Mouse (Mus musculus): Measurements from ENCODE around the gene Sgcd. TPM values are rescaled to one million over a fixed set of nuclear protein-coding genes. Genes with fewer than 3 reads are reported as not detected.

The Sgcd gene
- polyA plus RNA-seq, 1 experiment from 2014 or later = 0.14 TPM

DNA sequence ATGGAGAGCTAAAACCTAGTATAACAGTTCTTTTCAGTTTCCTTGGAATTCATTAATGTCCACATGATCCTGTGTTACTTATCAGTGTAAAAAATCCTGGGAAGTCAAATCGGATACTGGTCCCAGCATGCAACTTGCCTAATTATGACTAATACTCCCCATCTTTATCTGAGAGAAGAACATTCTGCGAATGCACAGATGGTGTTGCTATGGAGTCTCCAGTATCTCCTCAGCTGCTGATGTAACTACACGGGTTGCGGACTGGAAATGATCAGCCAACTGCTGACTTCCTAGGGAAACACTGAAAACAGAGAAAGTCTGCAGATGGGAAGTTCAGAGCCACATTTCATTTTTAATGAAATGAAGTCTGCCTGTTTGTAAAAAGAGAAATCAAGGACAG lies 821.4 kb downstream of the Sgcd start:
- 64% methylated on average over 4 of the region's 4 CpGs for WGBS (ENCODE audit: insufficient replicate concordance)

GRCm38 (mm10) chr11:47158089-47158488 lies 830.7 kb downstream of the Sgcd start:
- Histone ChIP-seq H3K36me3 (no peaks in the 10 kb centered on the region), H3K4me3 (replicated peaks) (no peak overlapping the region), H3K4me2 (no peak overlapping the region), H3K4me1 (replicated peaks) (no peaks in the 10 kb centered on the region), H3K9me3 (replicated peaks) (no peaks in the 10 kb centered on the region), H3K27me3 (no peaks in the 10 kb centered on the region), H3K27ac (no peak overlapping the region), H3K9ac (no peak overlapping the region)
- ATAC-seq (ENCODE audit: low read depth) (no peak), DNase-seq (no peak)
- 33% methylated on average over 1 of the region's 1 CpGs for WGBS (ENCODE audit: insufficient replicate concordance)

More for the DNA sequence above, 821.4 kb downstream of the Sgcd start:
- Histone ChIP-seq H3K36me3 (no peaks in the 10 kb centered on the region), H3K27me3 (no peaks in the 10 kb centered on the region), H3K4me3 (replicated peaks) (no peak overlapping the region), H3K9ac (no peak overlapping the region), H3K4me2 (no peak overlapping the region), H3K9me3 (replicated peaks) (no peaks in the 10 kb centered on the region), H3K4me1 (replicated peaks) (no peaks in the 10 kb centered on the region), H3K27ac (no peak overlapping the region)
- DNase-seq (no peak), ATAC-seq (ENCODE audit: low read depth) (no peak)

GRCm38 (mm10) chr11:47156730-47157693 lies 831.8 kb downstream of the Sgcd start:
- WGBS (ENCODE audit: insufficient replicate concordance) = 53% methylated on average over 1 of the region's 1 CpGs
- no peaks in the 10 kb centered on the region for H3K36me3 ChIP-seq
- H3K9ac ChIP-seq = no peak overlapping the region
- no peak overlapping the region for H3K4me2 ChIP-seq
- H3K27ac ChIP-seq = no peak overlapping the region
- H3K4me3 ChIP-seq (replicated peaks) = no peak overlapping the region
- H3K4me1 ChIP-seq (replicated peaks) = no peaks in the 10 kb centered on the region
- ATAC-seq (ENCODE audit: low read depth) (no peak), DNase-seq (no peak)
- no peaks in the 10 kb centered on the region for H3K27me3 ChIP-seq
- no peaks in the 10 kb centered on the region for H3K9me3 ChIP-seq (replicated peaks)

DNA sequence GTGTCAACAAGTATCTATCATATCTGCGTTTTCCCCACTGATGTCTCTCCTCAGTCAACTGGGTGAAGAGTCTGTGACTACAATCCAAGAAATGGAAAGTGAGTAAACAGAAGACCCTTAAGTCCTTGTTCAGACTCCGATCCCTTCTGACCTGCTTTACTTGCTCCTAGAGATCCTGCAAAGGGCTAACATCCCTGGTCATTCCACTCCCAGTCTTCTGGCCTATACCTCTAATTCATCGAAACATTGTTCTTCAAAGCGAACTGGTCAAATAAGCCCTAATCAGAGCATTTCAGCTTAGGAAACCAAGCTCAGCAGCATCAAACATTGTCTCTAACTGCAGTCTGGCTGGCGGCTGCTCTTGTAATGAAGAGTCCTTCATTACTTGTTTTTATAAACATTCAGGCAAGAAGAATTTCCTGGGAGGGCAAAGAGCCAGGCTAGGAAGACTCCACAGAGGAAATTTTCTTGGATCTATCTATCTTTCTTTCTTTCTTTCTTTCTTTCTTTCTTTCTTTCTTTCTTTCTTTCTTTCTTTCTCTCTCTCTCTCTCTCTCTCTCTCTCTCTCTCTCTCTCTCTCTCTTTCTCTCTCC lies 833.8 kb downstream of the Sgcd start:
- Histone ChIP-seq H3K9ac (no peak overlapping the region), H3K4me3 (replicated peaks) (no peak overlapping the region), H3K36me3 (no peaks in the 10 kb centered on the region), H3K9me3 (replicated peaks) (no peaks in the 10 kb centered on the region), H3K27ac (no peak overlapping the region), H3K27me3 (no peaks in the 10 kb centered on the region), H3K4me1 (replicated peaks) (no peaks in the 10 kb centered on the region), H3K4me2 (no peak overlapping the region)
- ATAC-seq (ENCODE audit: low read depth) (no peak), DNase-seq (no peak)
- WGBS (ENCODE audit: insufficient replicate concordance) = 68% methylated on average over 5 of the region's 5 CpGs

DNA sequence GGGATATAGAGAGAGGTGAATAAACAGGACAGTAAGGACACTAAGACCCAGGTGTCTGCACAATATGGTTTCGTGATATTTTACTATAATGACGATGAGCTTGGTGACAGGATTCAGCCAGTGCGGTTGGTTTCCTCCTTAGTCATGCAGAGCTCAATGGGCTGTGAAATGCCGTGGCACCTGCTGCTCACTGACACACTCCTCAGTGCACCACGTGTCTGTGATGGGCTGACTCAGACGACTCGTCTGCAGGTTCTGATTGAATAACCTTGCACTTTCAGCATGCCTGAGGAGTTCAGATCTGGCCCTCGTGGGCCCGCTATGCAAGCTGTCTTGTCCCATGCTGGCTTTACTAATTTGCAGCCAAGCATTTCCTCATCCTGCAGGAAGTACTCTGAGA lies 839.2 kb downstream of the Sgcd start:
- 52% methylated on average over 9 of the region's 9 CpGs for WGBS (ENCODE audit: insufficient replicate concordance)
- DNase-seq = no peak
- Histone ChIP-seq H3K36me3 (no peaks in the 10 kb centered on the region), H3K4me1 (replicated peaks) (no peaks in the 10 kb centered on the region), H3K27ac (no peak overlapping the region), H3K9ac (no peak overlapping the region), H3K4me3 (replicated peaks) (no peak overlapping the region), H3K4me2 (no peak overlapping the region), H3K27me3 (no peaks in the 10 kb centered on the region), H3K9me3 (replicated peaks) (no peaks in the 10 kb centered on the region)
- ATAC-seq (ENCODE audit: low read depth) = no peak

DNA sequence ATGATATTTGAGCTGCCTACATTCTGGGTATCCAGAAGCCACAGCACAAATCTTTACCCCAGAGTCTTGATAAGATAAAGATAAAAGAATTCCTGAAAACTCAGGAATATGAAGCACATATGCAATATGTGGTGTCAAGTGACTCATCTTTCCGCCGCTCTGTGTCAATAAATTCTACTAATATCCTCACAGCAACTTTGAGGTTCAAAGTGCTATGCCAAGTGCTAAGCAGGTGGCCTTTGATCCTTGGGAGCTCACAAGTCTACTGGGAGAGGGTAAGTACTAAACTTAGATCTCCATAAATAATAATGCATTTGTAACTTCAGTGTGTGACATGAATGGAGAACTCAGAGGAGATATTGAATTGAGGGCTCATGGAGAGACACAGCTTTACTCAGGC lies 848.9 kb downstream of the Sgcd start:
- Histone ChIP-seq H3K4me3 (replicated peaks) (no peak overlapping the region), H3K9ac (no peak overlapping the region), H3K27me3 (no peaks in the 10 kb centered on the region), H3K27ac (no peak overlapping the region), H3K36me3 (no peaks in the 10 kb centered on the region), H3K4me2 (no peak overlapping the region), H3K9me3 (replicated peaks) (no peaks in the 10 kb centered on the region), H3K4me1 (replicated peaks) (no peaks in the 10 kb centered on the region)
- DNase-seq (no peak), ATAC-seq (ENCODE audit: low read depth) (no peak)
- WGBS (ENCODE audit: insufficient replicate concordance) = 78% methylated on average over 2 of the region's 2 CpGs

DNA sequence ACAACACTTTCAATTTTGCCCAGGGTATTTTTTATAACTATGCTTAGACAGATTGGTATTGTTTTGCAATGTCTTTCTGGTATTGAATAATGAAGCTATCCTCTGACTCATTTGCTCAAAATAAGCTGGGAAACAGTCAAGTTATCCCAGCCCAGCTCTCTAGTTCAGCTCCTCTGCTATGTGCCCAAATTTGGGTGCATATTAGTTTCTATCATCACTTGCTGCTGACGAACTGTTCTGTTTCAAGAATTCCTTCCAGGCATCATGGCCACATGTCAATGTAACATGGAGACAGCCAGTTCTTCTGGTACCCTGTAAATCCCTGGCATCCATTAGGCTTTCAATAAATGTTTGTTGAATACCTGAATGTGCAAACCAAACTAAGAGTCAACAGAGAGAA lies 849.5 kb downstream of the Sgcd start:
- Histone ChIP-seq H3K4me2 (no peak overlapping the region), H3K4me1 (replicated peaks) (no peaks in the 10 kb centered on the region), H3K36me3 (no peaks in the 10 kb centered on the region), H3K4me3 (replicated peaks) (no peak overlapping the region), H3K27ac (no peak overlapping the region), H3K9ac (no peak overlapping the region), H3K9me3 (replicated peaks) (no peaks in the 10 kb centered on the region), H3K27me3 (no peaks in the 10 kb centered on the region)
- 51% methylated on average over 1 of the region's 1 CpGs for WGBS (ENCODE audit: insufficient replicate concordance)
- ATAC-seq (ENCODE audit: low read depth) (no peak), DNase-seq (no peak)

GRCm38 (mm10) chr11:47132410-47132809 lies 856.4 kb downstream of the Sgcd start:
- H3K4me3 ChIP-seq (replicated peaks) = no peak overlapping the region
- DNase-seq (no peak), ATAC-seq (ENCODE audit: low read depth) (no peak)
- H3K27ac ChIP-seq = no peak overlapping the region
- H3K9me3 ChIP-seq (replicated peaks) = no peaks in the 10 kb centered on the region
- WGBS (ENCODE audit: insufficient replicate concordance) = 72% methylated on average over 6 of the region's 6 CpGs
- no peaks in the 10 kb centered on the region for H3K27me3 ChIP-seq
- no peak overlapping the region for H3K4me2 ChIP-seq
- H3K9ac ChIP-seq = no peak overlapping the region
- no peaks in the 10 kb centered on the region for H3K4me1 ChIP-seq (replicated peaks)
- no peaks in the 10 kb centered on the region for H3K36me3 ChIP-seq

DNA sequence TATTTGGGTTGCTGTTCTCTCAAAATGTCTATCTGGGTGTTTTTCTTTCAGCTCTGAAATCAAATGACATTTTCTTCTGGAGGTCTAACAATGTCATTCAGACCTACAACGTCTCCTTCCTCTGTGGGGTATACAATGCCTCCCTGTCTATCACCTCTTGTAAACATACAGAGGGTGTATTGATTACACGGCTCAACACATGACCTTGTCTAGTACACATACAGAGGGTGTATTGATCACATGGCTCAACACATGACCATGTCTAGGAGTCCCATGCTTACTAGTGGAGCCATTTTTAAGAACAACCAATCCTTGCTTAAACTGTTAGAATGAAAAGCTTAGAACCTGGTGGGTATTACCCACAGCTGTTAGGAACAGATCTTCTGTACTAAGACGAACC lies 858.3 kb downstream of the Sgcd start:
- DNase-seq (no peak), ATAC-seq (ENCODE audit: low read depth) (no peak)
- no peaks in the 10 kb centered on the region for H3K36me3 ChIP-seq
- H3K27ac ChIP-seq = no peak overlapping the region
- H3K27me3 ChIP-seq = no peaks in the 10 kb centered on the region
- 64% methylated on average over 3 of the region's 3 CpGs for WGBS (ENCODE audit: insufficient replicate concordance)
- no peak overlapping the region for H3K9ac ChIP-seq
- no peaks in the 10 kb centered on the region for H3K9me3 ChIP-seq (replicated peaks)
- no peak overlapping the region for H3K4me3 ChIP-seq (replicated peaks)
- no peaks in the 10 kb centered on the region for H3K4me1 ChIP-seq (replicated peaks)
- no peak overlapping the region for H3K4me2 ChIP-seq

DNA sequence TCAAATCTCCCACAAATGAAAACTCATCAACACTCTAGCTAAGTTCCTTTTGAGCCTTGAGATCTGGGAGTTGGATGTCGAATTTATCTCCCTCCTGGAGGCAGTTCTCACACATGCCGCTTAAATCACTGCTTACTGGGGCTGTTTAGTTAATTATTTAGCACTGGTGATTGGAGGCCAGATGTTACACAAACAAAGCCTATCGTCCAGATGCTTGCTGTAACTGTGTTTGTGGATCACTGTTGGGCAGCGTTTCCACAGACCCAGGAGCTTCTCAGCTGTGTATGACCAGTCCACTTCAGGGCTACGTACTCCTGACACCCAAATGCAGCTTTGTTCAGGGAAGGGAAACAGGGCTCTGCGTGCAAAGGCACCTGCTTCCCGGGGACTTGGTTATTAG lies 858.8 kb downstream of the Sgcd start:
- no peak overlapping the region for H3K4me3 ChIP-seq (replicated peaks)
- H3K27me3 ChIP-seq = no peaks in the 10 kb centered on the region
- DNase-seq (no peak), ATAC-seq (ENCODE audit: low read depth) (no peak)
- H3K4me2 ChIP-seq = no peak overlapping the region
- no peaks in the 10 kb centered on the region for H3K36me3 ChIP-seq
- H3K27ac ChIP-seq = no peak overlapping the region
- H3K9me3 ChIP-seq (replicated peaks) = no peaks in the 10 kb centered on the region
- no peaks in the 10 kb centered on the region for H3K4me1 ChIP-seq (replicated peaks)
- WGBS (ENCODE audit: insufficient replicate concordance) = 42% methylated on average over 7 of the region's 7 CpGs
- H3K9ac ChIP-seq = no peak overlapping the region

- Histone ChIP-seq H3K4me3 (replicated peaks) (no peak overlapping the region), H3K9me3 (replicated peaks) (no peaks in the 10 kb centered on the region), H3K36me3 (no peaks in the 10 kb centered on the region), H3K9ac (no peak overlapping the region), H3K27ac (no peak overlapping the region), H3K27me3 (no peaks in the 10 kb centered on the region), H3K4me1 (replicated peaks) (no peaks in the 10 kb centered on the region), H3K4me2 (no peak overlapping the region)
- ATAC-seq (ENCODE audit: low read depth) (no peak), DNase-seq (no peak)
- WGBS (ENCODE audit: insufficient replicate concordance) = 71% methylated on average over 1 of the region's 1 CpGs
Measured at GRCm38 (mm10) chr11:47129166-47129565, 859.6 kb downstream of the Sgcd start.

GRCm38 (mm10) chr11:47128331-47128730 lies 860.4 kb downstream of the Sgcd start:
- WGBS (ENCODE audit: insufficient replicate concordance) = 50% methylated on average over 3 of the region's 3 CpGs

More at GRCm38 (mm10) chr11:47128331-47128730, 860.4 kb downstream of the Sgcd start:
- no peaks in the 10 kb centered on the region for H3K9me3 ChIP-seq (replicated peaks)
- no peak overlapping the region for H3K4me2 ChIP-seq
- H3K27me3 ChIP-seq = no peaks in the 10 kb centered on the region
- no peak overlapping the region for H3K9ac ChIP-seq
- ATAC-seq (ENCODE audit: low read depth) (no peak), DNase-seq (no peak)
- H3K4me1 ChIP-seq (replicated peaks) = no peaks in the 10 kb centered on the region
- H3K36me3 ChIP-seq = no peaks in the 10 kb centered on the region
- H3K27ac ChIP-seq = no peak overlapping the region
- no peak overlapping the region for H3K4me3 ChIP-seq (replicated peaks)

All from liver, embryonic 13.5 days (tissue).